Mouse (Mus musculus) hindbrain, embryonic 14.5 days (tissue): ENCODE data around the gene Ostf1. TPM values are rescaled to one million over a fixed set of nuclear protein-coding genes. Genes with fewer than 3 reads are reported as not detected.
"Not testable (repeated sequence)": the region's sequence is repeated elsewhere in the genome, so short reads cannot be mapped to it uniquely, and the experiment has no call there.

Source experiments
- ATAC-seq: fragments of 200-750 bp; cut with Nextera tagmentation; 2 replicates; pipeline ENCODE4 v1.8.0; 2017; ENCODE audit warnings: moderate number of reproducible peaks, mild to moderate bottlenecking, moderate TSS enrichment, moderate library complexity; ENCODE audit not compliant: low FRiP score
- DNase-seq: peaks from one replicate; pipeline ENCODE4 v3.0.0-alpha.2; 2015; ENCODE audit warnings: low spot score
- H3K27ac ChIP-seq: fragments of 300-500 bp; sonication (generic); 2 replicates; pipeline ENCODE4 v1.5.1; 2014; ENCODE audit warnings: mild to moderate bottlenecking, moderate library complexity
- H3K27me3 ChIP-seq: fragments of 300-500 bp; sonication (generic); 2 replicates; pipeline ENCODE4 v1.6.1; 2014; ENCODE audit warnings: mild to moderate bottlenecking, low read length, mixed read lengths; ENCODE audit not compliant: control insufficient read depth, insufficient read depth
- H3K36me3 ChIP-seq: fragments of 300-500 bp; sonication (generic); replicated peaks from 2 replicates; pipeline ENCODE4 v1.6.1; 2014; ENCODE audit not compliant: control insufficient read depth, insufficient read depth
- H3K4me1 ChIP-seq: fragments of 300-500 bp; sonication (generic); replicated peaks from 2 replicates; pipeline ENCODE4 v1.6.1; 2014; ENCODE audit warnings: antibody characterized with exemption, low read length, mixed read lengths; ENCODE audit not compliant: control insufficient read depth, insufficient read depth
- H3K4me2 ChIP-seq: fragments of 300-500 bp; sonication (generic); replicated peaks from 2 replicates; pipeline ENCODE4 v1.6.1; 2014; ENCODE audit warnings: mild to moderate bottlenecking, moderate library complexity
- H3K4me3 ChIP-seq: fragments of 300-500 bp; sonication (generic); replicated peaks from 2 replicates; pipeline ENCODE4 v1.5.1; 2014; ENCODE audit warnings: mild to moderate bottlenecking, low read length
- H3K9ac ChIP-seq: fragments of 300-500 bp; sonication (generic); 2 replicates; pipeline ENCODE4 v1.6.1; 2014
- H3K9me3 ChIP-seq: fragments of 300-500 bp; sonication (generic); 2 replicates; pipeline ENCODE4 v1.6.1; 2016; ENCODE audit warnings: low read length; ENCODE audit not compliant: control insufficient read depth
- WGBS: fragments of 180-500 bp; shearing (Covaris S2); extraction: QIAGEN DNeasy Blood & Tissue Kit; methylation state at CpG from one replicate; pipeline ENCODE4 v1.1.7; 2014; 5-methylcytosine and 5-hydroxymethylcytosine counted together
- polyA plus RNA-seq: library from polyadenylated mRNA; unstranded; fragments of >200 nt; fragmentation: Nextera tagmentation; extraction: Ambion mirVana; gene quantifications from 2 replicates; pipeline ENCODE4 v1.2.1, GENCODE M21; 2014

Gene Ostf1
- polyA plus RNA-seq, 1 experiment from 2014 or later, result 54.3 TPM

- 84% methylated on average over 5 of the region's 5 CpGs for WGBS
- DNase-seq (no peak), ATAC-seq (no peak)
- Histone ChIP-seq H3K27me3 (no peaks in the 10 kb centered on the region), H3K4me1 (no peaks in the 10 kb centered on the region), H3K36me3 (no peaks in the 10 kb centered on the region), H3K4me2 (no peak overlapping the region), H3K4me3 (no peak overlapping the region), H3K9ac (no peak overlapping the region), H3K9me3 (no peaks in the 10 kb centered on the region), H3K27ac (no peak overlapping the region)
These were observed 34.7 kb downstream of the Ostf1 start for GRCm38 (mm10) chr19:18596876-18597275.

- H3K4me2 ChIP-seq, result no peak overlapping the region
- no peak overlapping the region for H3K9ac ChIP-seq
- no peak overlapping the region for H3K4me3 ChIP-seq
- ATAC-seq, result no peak
- no peaks in the 10 kb centered on the region for H3K36me3 ChIP-seq
- WGBS, result 83% methylated on average over 10 of the region's 10 CpGs
- H3K4me1 ChIP-seq, result 0 out of 2 replicates have a peak, but pooled peaks cover 4% of the 10 kb centered on the region
- no peaks in the 10 kb centered on the region for H3K27me3 ChIP-seq
- no peak for DNase-seq
- no peaks in the 10 kb centered on the region for H3K9me3 ChIP-seq
- no peak overlapping the region for H3K27ac ChIP-seq
These were observed 37.9 kb downstream of the Ostf1 start for GRCm38 (mm10) chr19:18593722-18594121.

- no peak for DNase-seq
- Histone ChIP-seq H3K9me3 (no peaks in the 10 kb centered on the region), H3K27ac (no peak overlapping the region), H3K27me3 (no peaks in the 10 kb centered on the region), H3K9ac (no peak overlapping the region), H3K4me2 (no peak overlapping the region), H3K4me3 (no peak overlapping the region), H3K4me1 (0 out of 2 replicates have a peak, but pooled peaks cover 4% of the 10 kb centered on the region), H3K36me3 (no peaks in the 10 kb centered on the region)
- ATAC-seq, result no peak
- WGBS, result 82% methylated on average over 6 of the region's 6 CpGs
These were observed 38.7 kb downstream of the Ostf1 start for GRCm38 (mm10) chr19:18592919-18593318.

GRCm38 (mm10) chr19:18590942-18591354 lies 40.7 kb downstream of the Ostf1 start:
- no peak for ATAC-seq
- H3K4me3 ChIP-seq, result no peak overlapping the region

GRCm38 (mm10) chr19:18590234-18590633 lies 41.4 kb downstream of the Ostf1 start:
- H3K27ac ChIP-seq, result no peak overlapping the region
- DNase-seq (no peak), ATAC-seq (no peak)
- no peak overlapping the region for H3K4me2 ChIP-seq
- no peaks in the 10 kb centered on the region for H3K9me3 ChIP-seq
- H3K9ac ChIP-seq, result no peak overlapping the region
- H3K4me1 ChIP-seq, result 0 out of 2 replicates have a peak, but pooled peaks cover 4% of the 10 kb centered on the region
- no peaks in the 10 kb centered on the region for H3K36me3 ChIP-seq
- 73% methylated on average over 5 of the region's 5 CpGs for WGBS
- no peaks in the 10 kb centered on the region for H3K27me3 ChIP-seq
- H3K4me3 ChIP-seq, result no peak overlapping the region

More at GRCm38 (mm10) chr19:18590942-18591354, 40.7 kb downstream of the Ostf1 start:
- Histone ChIP-seq H3K9ac (no peak overlapping the region), H3K36me3 (no peaks in the 10 kb centered on the region), H3K4me2 (no peak overlapping the region), H3K27ac (no peak overlapping the region), H3K9me3 (no peaks in the 10 kb centered on the region), H3K4me1 (0 out of 2 replicates have a peak, but pooled peaks cover 4% of the 10 kb centered on the region), H3K27me3 (no peaks in the 10 kb centered on the region)
- WGBS, result 59% methylated on average over 5 of the region's 5 CpGs
- no peak for DNase-seq

GRCm38 (mm10) chr19:18589276-18589675 lies 42.3 kb downstream of the Ostf1 start:
- ATAC-seq (no peak), DNase-seq (no peak)
- H3K9ac ChIP-seq, result no peak overlapping the region
- H3K4me2 ChIP-seq, result no peak overlapping the region
- no peak overlapping the region for H3K27ac ChIP-seq
- 0 out of 2 replicates have a peak, but pooled peaks cover 4% of the 10 kb centered on the region for H3K4me1 ChIP-seq
- H3K4me3 ChIP-seq, result no peak overlapping the region
- no peaks in the 10 kb centered on the region for H3K9me3 ChIP-seq
- H3K27me3 ChIP-seq, result no peaks in the 10 kb centered on the region
- WGBS, result 95% methylated on average over 8 of the region's 8 CpGs
- no peaks in the 10 kb centered on the region for H3K36me3 ChIP-seq

- not testable (repeated sequence) for H3K27me3 ChIP-seq, H3K9me3 ChIP-seq, ATAC-seq, H3K4me1 ChIP-seq, H3K9ac ChIP-seq, H3K4me3 ChIP-seq, H3K27ac ChIP-seq, H3K36me3 ChIP-seq, H3K4me2 ChIP-seq, DNase-seq
- 97% methylated on average over 10 of the region's 10 CpGs for WGBS
These were observed 42.8 kb downstream of the Ostf1 start for GRCm38 (mm10) chr19:18588801-18589200.

- H3K27ac ChIP-seq, result no peak overlapping the region
- DNase-seq (no peak), ATAC-seq (no peak)
- H3K27me3 ChIP-seq, result no peaks in the 10 kb centered on the region
- no peak overlapping the region for H3K9ac ChIP-seq
- 0 out of 2 replicates have a peak, but pooled peaks cover 4% of the 10 kb centered on the region for H3K4me1 ChIP-seq
- 89% methylated on average over 1 of the region's 1 CpGs for WGBS
- H3K4me3 ChIP-seq, result no peak overlapping the region
- no peaks in the 10 kb centered on the region for H3K36me3 ChIP-seq
- H3K4me2 ChIP-seq, result no peak overlapping the region
- H3K9me3 ChIP-seq, result no peaks in the 10 kb centered on the region
These were observed 43.4 kb downstream of the Ostf1 start for GRCm38 (mm10) chr19:18588243-18588642.

GRCm38 (mm10) chr19:18587118-18587517 lies 44.5 kb downstream of the Ostf1 start:
- H3K36me3 ChIP-seq, result no peaks in the 10 kb centered on the region
- H3K27ac ChIP-seq, result no peak overlapping the region
- no peaks in the 10 kb centered on the region for H3K27me3 ChIP-seq
- WGBS, result 93% methylated on average over 9 of the region's 9 CpGs
- H3K4me1 ChIP-seq, result 0 out of 2 replicates have a peak, but pooled peaks cover 4% of the 10 kb centered on the region
- H3K4me3 ChIP-seq, result no peak overlapping the region
- DNase-seq (no peak), ATAC-seq (no peak)
- no peak overlapping the region for H3K9ac ChIP-seq
- no peak overlapping the region for H3K4me2 ChIP-seq
- no peaks in the 10 kb centered on the region for H3K9me3 ChIP-seq

GRCm38 (mm10) chr19:18584621-18585020 lies 47.0 kb downstream of the Ostf1 start:
- DNase-seq (no peak), ATAC-seq (no peak)
- 93% methylated on average over 7 of the region's 7 CpGs for WGBS
- Histone ChIP-seq H3K4me1 (no peaks in the 10 kb centered on the region), H3K9me3 (no peaks in the 10 kb centered on the region), H3K4me2 (no peak overlapping the region), H3K9ac (no peak overlapping the region), H3K36me3 (no peaks in the 10 kb centered on the region), H3K27ac (no peak overlapping the region), H3K27me3 (no peaks in the 10 kb centered on the region), H3K4me3 (no peak overlapping the region)
